Mouse (Mus musculus) hindbrain, embryonic 12.5 days (tissue): ENCODE results near the gene Ctbp2. TPM values are rescaled to one million over a fixed set of nuclear protein-coding genes. Genes with fewer than 3 reads are reported as not detected.

ENCODE experiments used
- ATAC-seq: fragments of 200-750 bp; cut with Nextera tagmentation; 2 replicates; pipeline ENCODE4 v1.8.0; 2017; ENCODE audit warnings: moderate TSS enrichment; ENCODE audit not compliant: low FRiP score
- H3K27ac ChIP-seq: fragments of 300-500 bp; sonication (generic); 2 replicates; pipeline ENCODE4 v1.5.1; 2016; ENCODE audit warnings: mild to moderate bottlenecking
- H3K27me3 ChIP-seq: fragments of 300-500 bp; sonication (generic); 2 replicates; pipeline ENCODE4 v1.6.1; 2016; ENCODE audit warnings: mild to moderate bottlenecking
- H3K36me3 ChIP-seq: fragments of 300-500 bp; sonication (generic); 2 replicates; pipeline ENCODE4 v1.6.1; 2016; ENCODE audit warnings: mild to moderate bottlenecking
- H3K4me1 ChIP-seq: fragments of 300-500 bp; sonication (generic); 2 replicates; pipeline ENCODE4 v1.6.1; 2016
- H3K4me2 ChIP-seq: fragments of 300-500 bp; sonication (generic); replicated peaks from 2 replicates; pipeline ENCODE4 v1.6.1; 2016; ENCODE audit warnings: mild to moderate bottlenecking
- H3K4me3 ChIP-seq: fragments of 300-500 bp; sonication (generic); 2 replicates; pipeline ENCODE4 v1.5.1; 2016; ENCODE audit warnings: mild to moderate bottlenecking
- H3K9ac ChIP-seq: fragments of 300-500 bp; sonication (generic); 2 replicates; pipeline ENCODE4 v1.6.1; 2016; ENCODE audit warnings: mild to moderate bottlenecking, moderate library complexity
- H3K9me3 ChIP-seq: fragments of 300-500 bp; sonication (generic); replicated peaks from 2 replicates; pipeline ENCODE4 v1.6.1; 2016; ENCODE audit warnings: mild to moderate bottlenecking
- WGBS: fragments of 180-500 bp; shearing (Covaris S2); methylation state at CpG from one replicate; pipeline ENCODE4 v1.1.7; 2016; 5-methylcytosine and 5-hydroxymethylcytosine counted together
- polyA plus RNA-seq: library from polyadenylated mRNA; unstranded; fragments of >200 nt; fragmentation: Nextera tagmentation; extraction: Ambion mirVana; gene quantifications from 2 replicates; pipeline ENCODE4 v1.2.1, GENCODE M21; 2016

Gene Ctbp2
- polyA plus RNA-seq: 110 and 115 TPM in 2 replicates

GRCm38 (mm10) chr7:133123999-133124700 lies at the start of gene Ctbp2:
Gene Ctbp2 (minus strand): TSS chr7:133124354.
- under 1% methylated on average over 52 of the region's 59 CpGs for WGBS
- peak; percentile 66 for ATAC-seq
- no peaks in the 10 kb centered on the region for H3K9me3 ChIP-seq

DNA sequence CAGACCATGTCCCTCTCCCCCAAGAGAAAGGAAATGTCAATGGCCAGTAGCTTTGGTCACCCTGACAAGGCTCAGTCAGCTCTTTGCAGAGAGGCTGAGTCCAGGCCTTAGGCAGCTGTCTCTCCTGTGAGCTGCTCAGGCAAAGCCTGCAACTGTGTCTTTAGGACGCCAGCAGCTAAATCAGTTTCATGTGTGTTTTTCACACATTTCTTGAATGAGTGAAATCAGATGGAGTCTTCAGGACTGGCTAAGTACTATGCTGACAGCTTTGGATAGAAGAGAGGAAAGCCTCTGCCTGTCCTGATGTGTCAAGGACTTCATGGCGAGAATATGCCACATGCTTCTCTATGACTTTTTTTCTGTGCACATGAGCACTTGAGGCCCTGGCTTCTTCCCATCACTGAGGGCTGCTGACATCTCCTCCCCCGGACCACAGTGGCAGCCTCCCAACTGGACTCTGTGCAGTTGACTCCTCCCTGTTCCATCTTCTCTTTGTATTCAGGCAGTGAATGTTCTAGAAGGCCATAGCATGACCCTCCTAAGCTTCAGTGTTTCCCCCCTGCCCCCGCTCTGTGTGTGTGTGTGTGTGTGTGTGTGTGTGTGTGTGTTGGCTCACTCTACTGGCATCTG lies 47.4 kb upstream of the Ctbp2 start:
- no peak overlapping the region for H3K4me2 ChIP-seq
- no peaks in the 10 kb centered on the region for H3K9me3 ChIP-seq
- no peaks in the 10 kb centered on the region for H3K4me1 ChIP-seq
- H3K27ac ChIP-seq: no peak overlapping the region
- WGBS: 82% methylated on average over 4 of the region's 4 CpGs
- no peaks in the 10 kb centered on the region for H3K27me3 ChIP-seq
- H3K36me3 ChIP-seq: no peaks in the 10 kb centered on the region
- H3K4me3 ChIP-seq: no peak overlapping the region
- H3K9ac ChIP-seq: no peak overlapping the region
- ATAC-seq: no peak

More at GRCm38 (mm10) chr7:133123999-133124700, at the start of gene Ctbp2:
- Histone ChIP-seq H3K4me2 (peak within 1 kb of the TSS; percentile 99), H3K27ac (peak within 1 kb of the TSS; percentile 99), H3K4me1 (peaks cover 21% of the 10 kb centered on the region), H3K4me3 (peak within 1 kb of the TSS; percentile 96), H3K27me3 (peaks cover 13% of the 10 kb centered on the region), H3K9ac (peak within 1 kb of the TSS; percentile 97), H3K36me3 (no peaks in the 10 kb centered on the region)

DNA sequence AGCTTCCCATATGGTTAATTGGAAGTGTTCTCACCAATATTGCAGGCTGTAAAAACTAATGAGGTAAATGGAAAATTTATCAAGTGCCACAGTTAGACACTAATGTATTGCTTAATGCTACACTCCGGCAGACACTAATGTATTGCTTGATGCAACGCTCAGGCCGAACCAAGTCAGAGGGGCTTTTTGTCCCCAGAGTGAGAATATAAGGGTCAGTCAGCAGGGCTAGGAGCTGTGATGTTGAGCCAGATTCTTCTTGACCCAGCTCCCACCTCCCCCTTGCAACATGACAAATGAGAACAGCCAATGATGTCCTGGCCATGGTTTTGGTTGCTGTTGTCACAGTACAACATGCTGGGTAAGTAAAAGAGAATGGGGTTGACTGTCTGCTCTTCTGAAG lies 44.8 kb upstream of the Ctbp2 start:
- no peak overlapping the region for H3K4me3 ChIP-seq
- no peak for ATAC-seq
- H3K9me3 ChIP-seq: no peaks in the 10 kb centered on the region
- peaks cover 2% of the 10 kb centered on the region; the same call in 1 of the 2 replicates for H3K4me1 ChIP-seq
- 89% methylated on average over 3 of the region's 3 CpGs for WGBS
- no peak overlapping the region for H3K4me2 ChIP-seq
- H3K9ac ChIP-seq: no peak overlapping the region
- no peaks in the 10 kb centered on the region for H3K27me3 ChIP-seq
- H3K36me3 ChIP-seq: no peaks in the 10 kb centered on the region
- no peak overlapping the region for H3K27ac ChIP-seq

DNA sequence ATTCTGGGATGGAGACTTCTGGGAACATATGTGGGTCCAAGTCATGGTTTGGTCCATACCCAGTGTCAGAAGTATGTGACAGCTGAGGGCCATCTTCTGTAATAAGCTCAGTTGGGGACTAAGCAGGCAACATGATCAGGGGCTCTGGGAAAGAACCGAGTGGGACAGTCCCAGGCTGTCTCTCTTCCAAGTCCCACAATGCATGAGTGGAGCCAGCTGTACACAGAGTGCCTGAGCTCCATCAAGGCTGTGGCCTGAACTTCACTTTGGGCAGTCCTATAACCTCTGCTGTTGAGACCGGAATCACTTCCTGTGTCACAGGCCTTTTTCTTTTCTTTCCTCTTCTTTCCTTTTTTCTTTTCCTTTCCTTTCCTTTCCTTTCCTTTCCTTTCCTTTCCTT lies 43.7 kb upstream of the Ctbp2 start:
- no peak for ATAC-seq
- 88% methylated on average over 2 of the region's 2 CpGs for WGBS

DNA sequence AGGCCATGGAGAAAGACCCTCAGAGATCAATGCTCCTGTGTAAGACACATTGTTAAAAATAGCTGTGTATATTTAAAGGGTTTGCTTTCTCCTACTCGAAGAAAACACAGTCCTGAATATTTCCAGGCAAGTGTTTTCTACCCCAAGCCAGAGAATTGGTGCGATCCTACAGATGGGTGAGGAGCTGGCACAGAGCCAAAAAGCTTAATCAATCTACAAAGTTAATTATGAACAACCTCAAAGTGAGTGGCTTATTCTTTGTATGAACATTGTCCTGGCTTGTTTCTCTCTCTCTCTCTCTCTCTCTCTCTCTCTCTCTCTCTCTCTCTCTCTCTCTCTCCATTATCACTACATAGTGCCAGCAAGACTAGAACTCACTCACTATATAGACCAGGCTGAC lies 40.6 kb upstream of the Ctbp2 start:
- peaks cover 2% of the 10 kb centered on the region; the same call in 1 of the 2 replicates for H3K4me1 ChIP-seq
- H3K36me3 ChIP-seq: no peaks in the 10 kb centered on the region
- ATAC-seq: no peak
- H3K27me3 ChIP-seq: no peaks in the 10 kb centered on the region
- no peak overlapping the region for H3K27ac ChIP-seq
- no peak overlapping the region for H3K4me2 ChIP-seq
- no peak overlapping the region for H3K4me3 ChIP-seq
- no peaks in the 10 kb centered on the region for H3K9me3 ChIP-seq
- 71% methylated on average over 2 of the region's 2 CpGs for WGBS
- H3K9ac ChIP-seq: no peak overlapping the region

More for the DNA sequence above, 43.7 kb upstream of the Ctbp2 start:
- no peaks in the 10 kb centered on the region for H3K36me3 ChIP-seq
- no peaks in the 10 kb centered on the region for H3K9me3 ChIP-seq
- H3K4me1 ChIP-seq: peaks cover 2% of the 10 kb centered on the region; the same call in 1 of the 2 replicates
- no peak overlapping the region for H3K4me2 ChIP-seq
- no peaks in the 10 kb centered on the region for H3K27me3 ChIP-seq
- no peak overlapping the region for H3K9ac ChIP-seq
- H3K27ac ChIP-seq: no peak overlapping the region
- H3K4me3 ChIP-seq: no peak overlapping the region

DNA sequence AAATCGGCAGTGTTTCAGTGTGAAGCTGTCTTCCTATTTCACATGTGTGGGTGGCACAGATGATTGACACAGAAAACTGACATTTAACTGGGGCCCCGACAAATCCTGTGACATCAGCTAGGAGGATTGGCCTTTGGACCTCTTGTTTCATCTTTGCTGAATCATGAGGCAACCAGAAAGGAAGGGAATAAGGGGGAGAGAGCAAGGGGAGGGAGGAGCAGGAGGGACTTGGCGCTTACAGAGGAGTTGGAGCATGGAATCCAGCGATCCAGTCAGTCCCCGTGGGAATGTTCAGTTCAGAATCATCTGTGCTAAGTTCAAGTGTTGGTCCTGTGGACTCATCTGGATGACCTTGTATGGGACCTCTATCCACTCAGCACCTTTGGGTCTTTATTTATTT lies 38.9 kb upstream of the Ctbp2 start:
- no peak for ATAC-seq
- WGBS: 69% methylated on average over 5 of the region's 5 CpGs

GRCm38 (mm10) chr7:133162131-133162530 lies 38.0 kb upstream of the Ctbp2 start:
- Histone ChIP-seq H3K4me1 (peaks cover 2% of the 10 kb centered on the region; the same call in 1 of the 2 replicates), H3K27ac (no peak overlapping the region), H3K36me3 (no peaks in the 10 kb centered on the region), H3K9me3 (no peaks in the 10 kb centered on the region), H3K4me2 (no peak overlapping the region), H3K4me3 (no peak overlapping the region), H3K9ac (no peak overlapping the region), H3K27me3 (no peaks in the 10 kb centered on the region)
- 72% methylated on average over 2 of the region's 2 CpGs for WGBS
- no peak for ATAC-seq

More for the DNA sequence above, 38.9 kb upstream of the Ctbp2 start:
- peaks cover 2% of the 10 kb centered on the region; the same call in 1 of the 2 replicates for H3K4me1 ChIP-seq
- H3K9ac ChIP-seq: no peak overlapping the region
- H3K9me3 ChIP-seq: no peaks in the 10 kb centered on the region
- H3K27me3 ChIP-seq: no peaks in the 10 kb centered on the region
- H3K36me3 ChIP-seq: no peaks in the 10 kb centered on the region
- no peak overlapping the region for H3K27ac ChIP-seq
- H3K4me2 ChIP-seq: no peak overlapping the region
- no peak overlapping the region for H3K4me3 ChIP-seq

GRCm38 (mm10) chr7:133161362-133162080 lies 37.4 kb upstream of the Ctbp2 start:
- no peaks in the 10 kb centered on the region for H3K9me3 ChIP-seq
- H3K27me3 ChIP-seq: no peaks in the 10 kb centered on the region
- peaks cover 2% of the 10 kb centered on the region; the same call in 1 of the 2 replicates for H3K4me1 ChIP-seq
- no peak overlapping the region for H3K4me3 ChIP-seq
- WGBS: 63% methylated on average over 7 of the region's 7 CpGs
- no peak overlapping the region for H3K9ac ChIP-seq
- no peak for ATAC-seq
- no peaks in the 10 kb centered on the region for H3K36me3 ChIP-seq
- no peak overlapping the region for H3K27ac ChIP-seq
- no peak overlapping the region for H3K4me2 ChIP-seq

DNA sequence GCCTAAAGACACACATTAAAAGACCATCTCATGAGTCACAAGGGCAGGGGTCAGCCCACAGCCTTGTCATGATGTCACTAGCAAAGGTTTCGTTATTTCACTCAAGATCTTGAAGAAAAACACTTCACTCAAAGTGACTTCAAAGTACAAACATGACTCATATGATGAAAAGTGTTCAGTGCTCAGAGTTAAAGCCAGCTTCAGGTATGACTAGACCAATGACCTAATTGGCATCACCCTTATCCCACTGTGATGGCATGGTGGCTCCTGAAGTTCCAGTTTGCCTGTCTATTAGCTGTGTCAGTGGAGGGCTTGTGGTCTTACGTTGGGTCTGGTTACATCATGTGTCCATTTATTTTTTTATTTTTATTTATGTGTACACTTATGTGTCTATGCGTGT lies 35.4 kb upstream of the Ctbp2 start:
- H3K27me3 ChIP-seq: no peaks in the 10 kb centered on the region
- no peak overlapping the region for H3K9ac ChIP-seq
- ATAC-seq: no peak
- H3K4me3 ChIP-seq: no peak overlapping the region
- no peak overlapping the region for H3K27ac ChIP-seq
- peaks cover under 1% of the 10 kb centered on the region; the same call in 1 of the 2 replicates for H3K4me1 ChIP-seq
- H3K4me2 ChIP-seq: no peak overlapping the region
- WGBS: 89% methylated on average over 3 of the region's 3 CpGs
- no peaks in the 10 kb centered on the region for H3K36me3 ChIP-seq
- no peaks in the 10 kb centered on the region for H3K9me3 ChIP-seq

DNA sequence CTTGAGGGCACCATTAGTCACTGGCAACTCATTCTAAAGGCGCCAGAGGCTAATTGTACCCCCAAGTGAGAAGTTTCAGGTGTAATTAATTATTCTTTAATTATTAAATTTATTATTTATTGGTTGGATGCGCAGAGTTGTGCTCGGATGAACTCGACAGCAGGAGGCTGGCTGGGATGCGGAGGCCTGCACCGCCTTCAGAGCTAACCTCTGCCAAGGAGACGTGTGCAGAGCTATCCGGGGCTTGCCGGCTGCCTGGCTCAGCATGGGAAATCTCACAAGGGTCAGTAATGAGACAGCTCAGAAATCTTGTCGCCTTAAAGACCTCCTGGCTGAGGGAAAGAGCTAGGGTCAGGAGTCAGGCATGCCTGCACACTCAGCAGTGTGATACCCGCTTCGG lies 31.5 kb upstream of the Ctbp2 start:
- Histone ChIP-seq H3K9me3 (no peaks in the 10 kb centered on the region), H3K4me2 (no peak overlapping the region), H3K4me1 (no peaks in the 10 kb centered on the region), H3K9ac (no peak overlapping the region), H3K27me3 (no peaks in the 10 kb centered on the region), H3K36me3 (no peaks in the 10 kb centered on the region), H3K27ac (no peak overlapping the region), H3K4me3 (no peak overlapping the region)
- ATAC-seq: no peak
- WGBS: 75% methylated on average over 12 of the region's 12 CpGs

DNA sequence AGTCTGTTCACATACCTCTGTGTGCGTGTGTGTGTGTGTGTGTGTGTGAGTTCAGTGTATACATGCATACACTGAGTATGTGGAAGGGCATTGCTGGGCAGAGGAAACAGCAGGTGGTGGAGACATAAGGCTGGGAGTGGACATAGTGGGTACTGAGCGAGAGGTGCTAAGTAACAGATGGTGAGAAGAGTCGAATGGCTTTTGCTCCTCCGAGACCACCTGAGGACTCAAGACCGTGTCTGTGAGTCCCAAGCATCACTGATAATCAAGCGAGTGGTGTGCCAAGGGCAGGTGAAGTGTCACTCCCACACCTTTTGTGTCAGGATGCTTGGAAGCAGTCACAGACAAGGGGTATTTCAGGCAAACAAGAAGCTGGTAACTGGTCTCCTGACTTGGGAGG lies 30.7 kb upstream of the Ctbp2 start:
- ATAC-seq: no peak
- Histone ChIP-seq H3K27me3 (no peaks in the 10 kb centered on the region), H3K4me2 (no peak overlapping the region), H3K9ac (no peak overlapping the region), H3K9me3 (no peaks in the 10 kb centered on the region), H3K4me3 (no peak overlapping the region), H3K4me1 (no peaks in the 10 kb centered on the region), H3K27ac (no peak overlapping the region), H3K36me3 (no peaks in the 10 kb centered on the region)
- WGBS: 79% methylated on average over 6 of the region's 6 CpGs

DNA sequence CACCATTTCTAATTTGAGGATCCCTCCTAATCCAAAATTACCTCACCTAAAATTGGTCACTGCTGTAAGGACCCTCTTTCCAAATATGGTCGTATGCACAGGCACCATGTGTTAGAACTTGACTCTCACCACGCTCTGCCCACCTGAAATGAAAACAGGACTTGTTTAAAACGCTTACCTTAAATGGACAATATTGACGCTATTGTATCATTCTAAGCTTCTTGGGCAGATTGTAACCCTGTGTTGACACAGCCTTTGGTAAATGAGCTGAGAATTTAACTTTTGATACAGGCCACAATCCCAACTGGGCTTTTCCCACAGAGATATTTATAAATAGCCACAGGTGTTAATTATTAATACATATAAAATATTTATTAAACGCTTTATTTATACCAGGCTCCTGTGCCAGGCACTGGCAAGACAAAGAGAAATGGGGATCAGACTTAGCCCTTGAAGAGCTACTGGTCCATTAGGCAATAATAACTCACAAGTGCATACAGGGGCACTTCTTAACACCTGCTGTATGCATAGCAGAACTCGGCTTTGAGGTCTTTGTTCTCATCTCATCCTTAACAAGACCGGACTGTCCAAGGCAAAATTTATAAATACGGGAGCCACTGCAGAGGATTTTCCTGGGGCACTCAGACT lies 15.7 kb upstream of the Ctbp2 start:
- Histone ChIP-seq H3K4me1 (no peaks in the 10 kb centered on the region), H3K27me3 (no peaks in the 10 kb centered on the region), H3K9me3 (no peaks in the 10 kb centered on the region), H3K9ac (no peak overlapping the region), H3K4me3 (no peak overlapping the region), H3K27ac (no peak overlapping the region), H3K4me2 (no peak overlapping the region), H3K36me3 (no peaks in the 10 kb centered on the region)
- WGBS: 86% methylated on average over 8 of the region's 8 CpGs
- no peak for ATAC-seq
